Mouse (Mus musculus) adipocyte (in vitro differentiated cells): ENCODE measurements around the gene Fcho2.
A peak's percentile ranks its signal among the peaks of the same experiment; 100 is the strongest.

ENCODE experiments used
- DNase-seq: peaks from one replicate; pipeline ENCODE4 v3.0.0-alpha.2; 2016; ENCODE audit warnings: low spot score

Fcho2 gene

GRCm38 (mm10) chr13:98710236-98710635, 105.0 kb downstream of the Fcho2 start:
- no peak for DNase-seq

GRCm38 (mm10) chr13:98705501-98705900, 109.7 kb downstream of the Fcho2 start:
- no peak for DNase-seq

GRCm38 (mm10) chr13:98703786-98704185, 111.5 kb downstream of the Fcho2 start:
- DNase-seq: no peak

GRCm38 (mm10) chr13:98702361-98702760, 112.9 kb downstream of the Fcho2 start:
- DNase-seq: no peak

- DNase-seq: no peak
These were observed 114.0 kb downstream of the Fcho2 start for GRCm38 (mm10) chr13:98701309-98701675.

- no peak for DNase-seq
These were observed 114.5 kb downstream of the Fcho2 start for GRCm38 (mm10) chr13:98700661-98701308.

GRCm38 (mm10) chr13:98699982-98700540, 115.2 kb downstream of the Fcho2 start:
- DNase-seq: no peak

GRCm38 (mm10) chr13:98699051-98699744, 116.1 kb downstream of the Fcho2 start:
- DNase-seq: no peak

GRCm38 (mm10) chr13:98696716-98697115, 118.5 kb downstream of the Fcho2 start:
- DNase-seq: no peak

GRCm38 (mm10) chr13:98695546-98695945, 119.7 kb downstream of the Fcho2 start:
- peak; percentile 16 for DNase-seq

- DNase-seq: no peak
These were observed 120.4 kb downstream of the Fcho2 start, which contains the start of gene Tmem171 for GRCm38 (mm10) chr13:98694773-98695314. Tmem171 (minus strand) TSS chr13:98694834.

GRCm38 (mm10) chr13:98693316-98693715, 121.9 kb downstream of the Fcho2 start:
- no peak for DNase-seq

- DNase-seq: no peak
These were observed 123.2 kb downstream of the Fcho2 start for GRCm38 (mm10) chr13:98691956-98692515.

GRCm38 (mm10) chr13:98690886-98691285, 124.4 kb downstream of the Fcho2 start:
- DNase-seq: no peak

- DNase-seq: no peak
These were observed 125.5 kb downstream of the Fcho2 start for GRCm38 (mm10) chr13:98689605-98690290.

GRCm38 (mm10) chr13:98687931-98688330, 127.3 kb downstream of the Fcho2 start:
- DNase-seq: no peak

GRCm38 (mm10) chr13:98684144-98684900, 130.9 kb downstream of the Fcho2 start:
- DNase-seq: no peak

- DNase-seq: no peak
These were observed 131.8 kb downstream of the Fcho2 start for GRCm38 (mm10) chr13:98683412-98683811.

- no peak for DNase-seq
These were observed 134.7 kb downstream of the Fcho2 start for GRCm38 (mm10) chr13:98680470-98681060.

- DNase-seq: peak; percentile 33
These were observed 135.6 kb downstream of the Fcho2 start for GRCm38 (mm10) chr13:98679631-98680041.

GRCm38 (mm10) chr13:98679230-98679629, 136.0 kb downstream of the Fcho2 start:
- no peak for DNase-seq
